Mouse (Mus musculus): Measurements from ENCODE around the gene Smarcd1.
A peak's percentile ranks its signal among the peaks of the same experiment; 100 is the strongest.

The Smarcd1 gene

GRCm38 (mm10) chr15:99735631-99736030, 33.7 kb downstream of the Smarcd1 start:
- peak; percentile 95 to 100 for DNase-seq

- DNase-seq = peak in 1 of 2 experiments; percentile 26
Measured at GRCm38 (mm10) chr15:99736675-99737074, 34.7 kb downstream of the Smarcd1 start.

GRCm38 (mm10) chr15:99740229-99740628, 38.3 kb downstream of the Smarcd1 start:
- DNase-seq = peak; percentile 52 to 66

GRCm38 (mm10) chr15:99754204-99754603, 52.3 kb downstream of the Smarcd1 start:
- no peak for DNase-seq

Data from cerebellum, postnatal 25 days (tissue).